Mouse (Mus musculus) right cerebral cortex, postnatal 25 days (tissue): ENCODE measurements around the gene Trpc7.

Source experiments
- DNase-seq: peaks from one replicate; pipeline ENCODE4 v3.0.0; 2022

Gene Trpc7

GRCm38 (mm10) chr13:56742325-56742901, 153.4 kb downstream of the Trpc7 start:
- no peak for DNase-seq

- no peak for DNase-seq
These were observed 154.1 kb downstream of the Trpc7 start for GRCm38 (mm10) chr13:56741691-56742090.

- no peak for DNase-seq
These were observed 155.3 kb downstream of the Trpc7 start for GRCm38 (mm10) chr13:56740496-56740895.

GRCm38 (mm10) chr13:56739556-56739955, 156.2 kb downstream of the Trpc7 start:
- no peak for DNase-seq

- no peak for DNase-seq
These were observed 160.4 kb downstream of the Trpc7 start for GRCm38 (mm10) chr13:56735212-56735875.

GRCm38 (mm10) chr13:56734617-56735016, 161.2 kb downstream of the Trpc7 start:
- no peak for DNase-seq

GRCm38 (mm10) chr13:56729046-56729445, 166.7 kb downstream of the Trpc7 start:
- no peak for DNase-seq

- no peak for DNase-seq
These were observed 169.2 kb downstream of the Trpc7 start for GRCm38 (mm10) chr13:56726551-56726950.
